Mouse (Mus musculus) monocyte, adult 2 months (primary cell): Measurements from ENCODE around the gene Gnaq.

Source experiments
- DNase-seq, 2 experiments: peaks; one replicate each; pipeline ENCODE4 v3.0.0; 2022; ENCODE audit warnings: low spot score in 2 of 2, low read depth in 1 of 2

The Gnaq gene

DNA sequence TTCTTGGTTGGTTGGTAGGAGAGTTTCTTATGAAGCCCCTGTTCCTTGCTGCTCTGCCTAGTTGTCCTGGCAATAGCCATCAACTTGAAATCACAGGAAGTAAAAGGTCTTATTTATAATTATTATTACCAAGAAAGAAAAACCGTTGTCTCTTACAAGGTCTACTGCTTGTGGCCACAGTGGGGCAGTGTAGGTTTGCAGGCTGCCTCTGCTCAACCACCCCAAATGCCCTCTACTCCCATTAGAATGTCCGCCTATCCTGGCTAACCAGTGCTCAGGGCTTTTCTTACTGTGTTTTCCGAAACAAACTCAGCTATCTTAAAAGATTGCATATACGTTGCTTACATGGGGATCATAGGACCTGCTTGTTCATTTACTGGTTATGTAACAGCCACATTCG lies 226.3 kb downstream of the Gnaq start:
- DNase-seq = no peak

DNA sequence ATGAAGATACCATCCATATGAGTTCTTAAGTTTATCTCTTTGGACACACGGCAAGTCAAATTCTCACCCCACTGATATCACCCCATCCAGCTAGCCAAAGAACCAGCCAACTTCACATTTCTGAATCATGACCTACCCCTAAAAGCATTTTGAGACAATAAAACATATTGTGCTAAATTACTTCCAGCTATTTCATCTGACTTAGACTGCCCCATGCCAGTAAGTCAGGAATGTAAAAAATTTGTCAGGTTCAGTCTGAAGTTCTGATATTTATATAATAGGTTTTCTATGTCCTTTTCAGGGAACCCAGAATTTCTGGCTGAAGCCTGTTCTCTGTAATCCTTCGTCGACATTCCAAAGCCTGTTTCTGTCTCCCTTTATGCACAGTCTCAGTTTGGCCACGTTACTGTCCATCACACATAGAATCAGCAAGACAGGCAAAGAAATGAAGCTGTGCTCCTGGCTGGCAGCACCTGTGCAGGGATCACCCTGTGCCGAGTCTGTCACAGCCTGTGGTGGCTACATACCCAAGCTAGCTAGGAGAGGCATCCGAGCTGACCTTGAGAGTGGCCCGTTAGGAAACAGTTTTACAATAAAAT lies 233.9 kb downstream of the Gnaq start:
- no peak for DNase-seq

DNA sequence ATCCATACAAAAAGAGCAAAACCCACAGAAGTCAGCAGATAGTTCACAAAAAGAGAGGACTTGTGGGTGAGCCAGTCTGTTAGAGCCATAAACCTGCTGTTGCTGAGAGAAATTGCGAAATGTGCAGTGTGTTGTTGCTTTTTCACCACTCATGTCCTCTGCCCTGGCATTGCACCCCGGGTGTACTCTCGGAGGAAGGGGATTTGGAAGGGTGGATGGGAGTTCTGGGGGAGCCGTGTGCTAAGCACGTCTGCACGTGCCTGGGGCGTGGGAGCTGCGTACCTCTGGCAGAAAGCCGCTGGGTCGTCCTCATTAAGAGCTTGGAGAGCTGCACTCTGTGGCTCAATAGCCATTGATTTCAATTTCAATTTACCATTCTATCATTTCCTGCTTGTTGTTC lies 234.6 kb downstream of the Gnaq start:
- DNase-seq = no peak

DNA sequence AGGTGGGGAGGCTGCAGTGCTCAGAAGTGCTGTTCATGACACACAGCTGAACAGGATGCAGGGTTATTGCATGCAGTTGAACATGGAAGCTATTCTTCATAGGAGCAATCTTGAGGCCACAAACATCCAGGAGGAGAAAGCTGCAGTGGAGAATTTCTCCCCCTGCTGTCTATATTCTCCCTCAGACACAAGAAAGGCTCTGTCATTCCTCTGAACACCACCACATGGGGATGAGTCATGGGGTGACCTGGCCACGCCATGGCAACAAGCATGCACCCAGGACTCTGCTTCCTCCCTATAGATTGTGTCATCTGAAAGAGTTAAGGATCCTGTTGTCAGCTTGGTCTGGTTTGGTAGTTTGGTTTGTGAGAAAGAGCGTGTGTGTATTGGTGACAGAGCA lies 239.0 kb downstream of the Gnaq start:
- DNase-seq = no peak

- DNase-seq = no peak
Observed at GRCm38 (mm10) chr19:16372752-16373486, 240.3 kb downstream of the Gnaq start.

DNA sequence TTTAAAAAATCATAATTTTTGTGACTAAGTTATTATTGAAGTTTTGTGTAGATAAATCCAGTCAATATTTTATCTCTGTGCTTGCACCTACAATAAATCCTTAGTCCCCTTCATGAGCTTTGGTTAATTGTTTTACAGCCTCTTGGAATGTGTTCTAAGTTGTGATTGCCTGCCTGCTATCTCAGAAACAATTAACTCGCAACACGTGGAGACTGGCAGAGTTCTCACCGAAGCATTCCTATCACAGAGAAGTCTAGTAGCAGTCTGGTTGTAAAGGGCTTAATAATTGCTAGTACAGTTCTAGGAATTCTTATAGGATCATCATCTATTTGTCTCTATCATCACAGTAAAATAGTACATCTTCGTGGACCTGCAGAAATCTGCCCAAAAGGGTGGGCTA lies 243.2 kb downstream of the Gnaq start:
- no peak for DNase-seq

DNA sequence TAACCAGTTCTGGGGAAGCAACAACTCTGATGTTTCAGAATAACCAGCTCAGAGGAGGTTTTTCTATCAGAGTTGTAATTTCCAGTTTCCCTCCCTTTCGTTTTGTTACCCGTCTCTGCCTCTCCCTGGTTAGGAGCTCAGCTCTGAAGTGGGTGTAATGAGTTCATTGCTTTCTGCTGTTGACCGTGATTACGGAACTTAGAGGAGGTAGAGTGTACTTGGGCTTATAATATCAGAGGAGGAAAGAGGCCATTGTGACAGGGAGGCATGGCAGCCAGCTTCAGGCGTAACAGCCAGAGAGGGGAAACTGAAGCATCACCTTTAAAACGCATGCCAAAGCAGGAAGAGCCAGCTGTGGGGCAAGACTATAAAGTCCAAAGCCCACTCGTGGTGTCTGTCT lies 245.9 kb downstream of the Gnaq start:
- DNase-seq = no peak

- DNase-seq = no peak
Observed at GRCm38 (mm10) chr19:16379687-16380086, 247.1 kb downstream of the Gnaq start.

DNA sequence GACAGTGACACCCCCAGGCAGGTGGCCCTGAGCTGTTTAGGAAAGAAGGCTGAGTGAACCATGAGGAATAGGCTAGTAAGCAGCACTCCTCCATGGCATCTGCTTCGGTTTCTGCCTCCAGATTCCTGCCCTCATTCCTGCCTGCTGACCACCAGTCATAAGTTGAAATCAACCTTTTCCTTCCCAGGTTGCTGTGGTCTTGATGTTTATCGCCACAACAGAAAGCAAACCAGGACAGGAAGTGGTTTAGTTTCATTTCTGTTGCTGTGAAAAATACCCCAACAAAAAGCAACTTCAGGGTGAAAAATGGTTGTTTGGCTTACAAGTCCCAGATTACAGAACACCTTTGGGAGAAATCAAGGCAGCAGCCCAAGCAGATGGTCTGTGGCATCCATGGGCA lies 249.8 kb downstream of the Gnaq start:
- DNase-seq = no peak

DNA sequence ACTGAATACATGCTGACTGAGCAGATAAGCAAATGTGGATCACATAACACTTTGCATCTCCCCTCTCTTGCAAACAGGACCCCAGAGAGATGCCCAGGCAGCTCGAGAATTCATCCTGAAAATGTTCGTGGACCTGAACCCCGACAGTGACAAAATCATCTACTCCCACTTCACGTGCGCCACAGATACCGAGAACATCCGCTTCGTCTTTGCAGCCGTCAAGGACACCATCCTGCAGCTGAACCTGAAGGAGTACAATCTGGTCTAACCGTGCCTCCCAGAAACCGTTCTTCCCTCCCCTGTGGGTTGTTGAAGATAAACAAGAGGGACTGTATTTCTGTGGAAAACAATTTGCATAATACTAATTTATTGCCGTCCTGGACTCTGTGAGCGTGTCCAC lies 250.5 kb downstream of the Gnaq start:
- no peak for DNase-seq

GRCm38 (mm10) chr19:16384094-16384493 lies 251.5 kb downstream of the Gnaq start:
- DNase-seq = no peak

DNA sequence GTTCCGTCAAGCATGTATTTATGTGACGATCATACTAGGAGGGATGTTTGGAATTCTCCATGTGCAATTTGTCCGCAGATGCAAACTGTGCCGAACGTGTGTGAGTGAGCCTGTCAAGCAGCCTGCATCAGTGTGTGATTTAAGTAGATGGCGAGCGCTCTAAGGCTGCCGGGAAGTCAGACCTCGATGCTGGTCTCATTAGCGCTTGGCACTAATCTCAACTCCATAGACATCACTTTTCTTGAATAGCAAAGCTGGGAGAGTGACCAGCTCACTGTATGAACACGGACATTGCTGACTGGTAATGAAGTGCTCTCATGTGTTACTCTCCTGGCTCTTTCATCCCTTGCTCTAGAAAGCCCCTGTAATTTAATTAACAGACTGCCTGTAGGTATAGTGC lies 252.3 kb downstream of the Gnaq start:
- no peak for DNase-seq

DNA sequence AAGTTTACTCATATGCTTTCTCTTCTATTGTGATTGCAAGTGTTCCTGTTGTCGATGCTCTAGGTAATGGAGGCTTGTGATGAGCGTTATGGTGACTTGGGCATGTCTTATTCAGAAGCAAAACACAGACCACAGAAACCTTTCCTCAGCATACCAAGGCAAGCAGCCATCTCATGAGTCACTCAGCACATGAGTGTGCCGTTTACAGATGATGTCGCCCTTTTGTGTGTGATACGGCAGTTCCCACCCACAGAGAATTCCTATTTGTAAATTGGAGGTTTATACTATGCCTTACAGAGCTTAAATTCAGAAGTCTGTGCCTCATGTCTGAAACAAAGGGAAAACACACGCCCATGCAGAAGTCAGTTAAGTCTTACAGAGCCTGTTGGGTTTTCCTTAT lies 253.9 kb downstream of the Gnaq start:
- no peak for DNase-seq

GRCm38 (mm10) chr19:16390192-16390795 lies 257.7 kb downstream of the Gnaq start:
- no peak for DNase-seq

DNA sequence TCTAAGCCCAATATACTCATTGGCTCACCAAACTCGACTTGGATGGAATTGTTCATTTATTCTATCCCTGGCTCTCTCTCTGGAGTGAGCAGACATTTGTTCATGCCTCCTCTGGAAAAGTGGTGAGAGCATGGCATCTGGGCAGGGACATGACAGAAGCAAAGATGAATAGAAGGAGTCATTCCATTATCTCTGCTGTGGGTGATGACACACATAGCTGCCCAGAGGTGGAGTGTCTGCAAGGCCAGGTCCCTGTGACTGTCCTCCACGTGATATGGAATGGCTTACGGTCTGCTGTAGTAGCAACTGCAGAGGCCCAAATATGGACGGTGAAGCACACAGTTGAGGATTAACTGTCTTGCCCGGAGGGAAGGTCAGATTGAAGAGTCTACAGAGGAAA lies 261.8 kb downstream of the Gnaq start:
- DNase-seq = no peak

- no peak for DNase-seq
Observed at GRCm38 (mm10) chr19:16403101-16403500, 270.5 kb downstream of the Gnaq start.

- no peak for DNase-seq
Observed at GRCm38 (mm10) chr19:16407727-16408126, 275.1 kb downstream of the Gnaq start.

- no peak for DNase-seq
Observed at GRCm38 (mm10) chr19:16411302-16411701, 278.7 kb downstream of the Gnaq start.

DNA sequence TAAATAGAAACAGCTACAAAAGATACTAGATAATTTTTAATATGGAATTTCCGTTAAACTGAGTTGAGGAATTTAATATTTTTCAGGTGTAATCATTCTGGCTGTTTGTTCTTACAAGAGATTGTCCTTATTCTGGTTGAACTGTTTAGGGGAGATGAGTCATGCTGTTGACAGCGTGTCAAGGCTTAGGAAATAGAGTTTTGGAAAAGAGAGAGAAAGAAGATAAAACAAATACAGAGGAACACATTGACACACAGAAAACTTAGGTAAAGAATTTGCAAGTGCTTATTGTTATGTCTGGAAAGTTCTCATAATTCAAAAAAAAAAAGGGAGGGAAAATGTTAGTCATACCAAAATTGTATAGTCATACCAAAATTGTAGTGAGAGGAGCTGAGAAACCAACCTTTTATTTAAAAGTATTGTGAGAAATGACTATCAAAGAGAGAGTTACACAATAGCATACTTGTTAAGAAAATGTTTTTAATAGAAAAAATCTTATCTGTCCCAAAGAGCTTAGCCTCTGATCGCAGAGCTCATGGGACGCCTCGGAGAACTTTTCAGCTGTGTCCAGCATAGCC lies 285.5 kb downstream of the Gnaq start:
- no peak for DNase-seq

DNA sequence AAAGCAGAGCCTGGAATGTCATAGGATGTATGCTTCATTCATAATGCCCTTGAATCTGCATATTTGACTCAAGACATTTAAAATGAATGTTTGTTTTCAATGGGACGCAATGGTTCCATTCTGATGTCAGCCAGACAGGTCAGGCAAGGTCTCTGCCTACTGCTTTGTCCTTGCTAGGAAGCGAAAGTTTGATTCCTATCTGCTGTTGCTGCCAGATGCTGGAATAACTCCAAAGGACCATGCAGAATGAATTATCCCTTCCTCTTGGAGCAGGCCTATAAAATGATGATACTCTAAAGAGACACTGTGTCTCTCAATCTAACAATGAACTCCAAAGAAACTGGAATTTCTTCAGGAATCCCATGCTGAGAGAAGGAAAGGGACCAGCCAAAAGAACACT lies 293.0 kb downstream of the Gnaq start:
- no peak for DNase-seq

- no peak for DNase-seq
Observed at GRCm38 (mm10) chr19:16431368-16431767, 298.7 kb downstream of the Gnaq start.

GRCm38 (mm10) chr19:16434879-16435278 lies 302.2 kb downstream of the Gnaq start:
- no peak for DNase-seq
